Comparison of ENCODE assay signal across 9 mouse cellular contexts in the genomic region with DNA sequence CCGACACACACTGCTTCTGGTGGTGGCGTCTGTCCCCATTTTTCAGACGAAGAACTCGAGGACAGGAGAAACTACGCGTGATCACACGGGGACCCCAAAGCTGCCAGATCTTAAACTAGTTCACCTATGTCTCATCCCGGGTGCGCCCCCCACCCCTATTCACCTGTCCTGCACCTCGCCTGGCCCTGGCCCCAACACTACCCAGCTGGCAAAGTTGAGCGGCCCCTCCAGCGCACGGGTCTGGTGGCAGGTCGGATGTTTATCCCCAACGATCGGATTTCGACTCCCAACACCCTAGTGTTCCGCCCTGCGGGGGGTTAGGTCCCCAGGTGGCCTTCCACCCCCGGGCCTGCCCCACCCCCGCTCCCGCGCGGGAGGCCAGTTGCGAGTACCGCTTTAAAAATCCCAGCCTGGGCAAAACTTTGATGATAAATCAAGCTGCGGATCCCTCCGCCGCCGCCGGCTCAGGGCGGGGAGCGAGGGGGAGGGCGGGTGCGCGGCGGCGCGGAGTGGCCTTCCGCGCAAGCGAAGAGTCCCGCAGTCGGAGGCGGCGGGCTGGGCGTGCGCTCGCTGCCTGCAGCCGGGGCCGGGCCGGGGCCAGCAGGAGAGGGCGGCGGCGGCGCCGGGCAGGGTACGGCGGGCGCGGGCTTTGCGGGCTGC. TPM values are rescaled to one million over a fixed set of nuclear protein-coding genes. Genes with fewer than 3 reads are reported as not detected.
DNase-seq lines count a peak whose midpoint lies in the region; ATAC-seq and TF ChIP-seq lines count a peak whose summit lies in the region.
"Had no signal": no experiment of that assay in that cellular context is flagged by ENCODE, and none has a peak within 500 bp of the region (broad histone marks: within the 10 kb centered on the region; RNA-seq: fewer than 3 reads in every experiment).

A gene (plus strand): TSS at position 549 of the 660 bp plus-strand sequence.

- H3K36me3 ChIP-seq in hindbrain, embryonic 15.5 days: no peaks in the 10 kb centered on the region
- no peaks in the 10 kb centered on the region for H3K36me3 ChIP-seq in limb, embryonic 14.5 days (ENCODE audit: control insufficient read depth, insufficient read depth, low read length)

- H3K9me3 ChIP-seq in hindbrain, embryonic 15.5 days: no peaks in the 10 kb centered on the region
- no peaks in the 10 kb centered on the region for H3K9me3 ChIP-seq in limb, embryonic 14.5 days (ENCODE audit: control insufficient read depth, low read length)

- peak within 1 kb of the TSS; percentile 78 for H3K9ac ChIP-seq in hindbrain, embryonic 15.5 days
- no peak within 1 kb of the TSS for H3K9ac ChIP-seq in limb, embryonic 14.5 days (ENCODE audit: low read depth, low read length, severe bottlenecking)

- H3K4me2 ChIP-seq in hindbrain, embryonic 15.5 days: peak within 1 kb of the TSS; percentile 87
- peak within 1 kb of the TSS; percentile 47 for H3K4me2 ChIP-seq in limb, embryonic 14.5 days (replicated peaks; ENCODE audit: low read depth, low read length, severe bottlenecking)

- WGBS in hindbrain, embryonic 15.5 days: 3% methylated on average over 56 of the region's 62 CpGs
- 4% methylated on average over 48 of the region's 62 CpGs for WGBS in limb, embryonic 14.5 days

- intact Hi-C loops in heart, postnatal 14 days (cut with DNase I): loop anchor here (10.0 kb wide), 1 partner anchor 279 kb away; no protein-coding TSS in a partner anchor

- peak within 1 kb of the TSS; percentile 65 for H3K4me3 ChIP-seq in hindbrain, embryonic 15.5 days
- H3K4me3 ChIP-seq in limb, embryonic 14.5 days (replicated peaks; ENCODE audit: low read length): peak within 1 kb of the TSS; percentile 26

- DNase-seq in thymus, postnatal 4 days: peak; percentile 33
- no peak for DNase-seq in thymus, postnatal 25 days
- DNase-seq in embryo, embryonic 11 days: peak; percentile 82
- peak; percentile 8 for DNase-seq in limb, embryonic 14.5 days (ENCODE audit: low spot score)
- peak; percentile 48 to 64 for DNase-seq in right cerebral cortex, postnatal 36 days (ENCODE audit: low spot score in 2 of 2)
- no peak for DNase-seq in lung, postnatal 36 days
- no peak for DNase-seq in heart, postnatal 14 days

- H3K4me1 ChIP-seq in hindbrain, embryonic 15.5 days (replicated peaks): peaks cover 75% of the 10 kb centered on the region
- H3K4me1 ChIP-seq in limb, embryonic 14.5 days (ENCODE audit: control insufficient read depth, insufficient read depth, low read length): 0 out of 2 replicates have a peak, but pooled peaks cover 6% of the 10 kb centered on the region

- no peaks in the 10 kb centered on the region for H3K27me3 ChIP-seq in hindbrain, embryonic 15.5 days
- H3K27me3 ChIP-seq in limb, embryonic 14.5 days (ENCODE audit: control insufficient read depth, insufficient read depth, low read length): peaks cover 46% of the 10 kb centered on the region

- no peak for TF ChIP-seq POLR2A in limb, embryonic 14.5 days (IDR thresholded peaks at IDR 0.05; ENCODE audit: borderline replicate concordance, extremely low read depth, insufficient read depth, insufficient read length)

- peak within 1 kb of the TSS; percentile 85 for H3K27ac ChIP-seq in hindbrain, embryonic 15.5 days (replicated peaks)
- H3K27ac ChIP-seq in limb, embryonic 14.5 days (replicated peaks; ENCODE audit: low read depth, low read length): no peak within 1 kb of the TSS

- ATAC-seq in hindbrain, embryonic 15.5 days (ENCODE audit: low FRiP score, low read depth): peak; percentile 44; the same call in 1 of the 2 replicates
- no peak for ATAC-seq in limb, embryonic 14.5 days (ENCODE audit: low FRiP score, low read depth)

RNA-seq across cellular contexts. Expression of the gene that starts here (rescaled TPM):
- 32.5 and 40.0 TPM in 2 replicates for polyA plus RNA-seq in hindbrain, embryonic 15.5 days (2015; fragmentation: Nextera tagmentation; extraction: Ambion mirVana)
- polyA plus RNA-seq in limb, embryonic 14.5 days (2012; rRNA removed): 0.83 and 1.1 TPM in 2 replicates
- not detected in 2 replicates for polyA plus RNA-seq in limb, embryonic 14.5 days (2014; fragmentation: Nextera tagmentation; extraction: Ambion mirVana)
- total RNA-seq in heart, postnatal 14 days (2021): not detected
- total RNA-seq: common myeloid progenitor, adult 5-6 weeks had no signal

Comparison
In these comparisons a context has a peak if more than half of its experiments do, and no peak if none do; other contexts are left out.
1. RNA of the gene that starts here (polyA plus RNA-seq): 32.5 to 40.0 TPM in hindbrain, embryonic 15.5 days; 0.83 to 1.1 TPM in limb, embryonic 14.5 days; every median in the first group is over 10 times any median in the second.
2. DNase-seq: peak in thymus, postnatal 4 days (single experiment), embryo, embryonic 11 days (single experiment), limb, embryonic 14.5 days (single experiment) and right cerebral cortex, postnatal 36 days (2 of 2); none in thymus, postnatal 25 days (single experiment), lung, postnatal 36 days (single experiment) and heart, postnatal 14 days (0 of 2).